Mouse (Mus musculus) limb, embryonic 15.5 days (tissue): Measurements from ENCODE around the gene Plekha8. TPM values are rescaled to one million over a fixed set of nuclear protein-coding genes. Genes with fewer than 3 reads are reported as not detected.

Experiments used
- ATAC-seq: fragments of 200-750 bp; cut with Nextera tagmentation; 2 replicates; pipeline ENCODE4 v1.8.0; 2017; ENCODE audit warnings: low read depth, moderate TSS enrichment; ENCODE audit not compliant: insufficient number of reproducible peaks, low FRiP score, low TSS enrichment
- H3K27ac ChIP-seq: fragments of 300-500 bp; sonication (generic); 2 replicates; pipeline ENCODE4 v1.5.1; 2015; ENCODE audit warnings: moderate library complexity, mild to moderate bottlenecking, inconsistent platforms
- H3K27me3 ChIP-seq: fragments of 300-500 bp; sonication (generic); 2 replicates; pipeline ENCODE4 v1.6.1; 2015; ENCODE audit warnings: inconsistent platforms
- H3K36me3 ChIP-seq: fragments of 300-500 bp; sonication (generic); 2 replicates; pipeline ENCODE4 v1.6.1; 2015; ENCODE audit warnings: inconsistent platforms
- H3K4me1 ChIP-seq: fragments of 300-500 bp; sonication (generic); 2 replicates; pipeline ENCODE4 v1.6.1; 2015; ENCODE audit warnings: inconsistent platforms
- H3K4me2 ChIP-seq: fragments of 300-500 bp; sonication (generic); 2 replicates; pipeline ENCODE4 v1.6.1; 2015; ENCODE audit warnings: mild to moderate bottlenecking, inconsistent platforms
- H3K4me3 ChIP-seq: fragments of 300-500 bp; sonication (generic); 2 replicates; pipeline ENCODE4 v1.5.1; 2015; ENCODE audit warnings: mild to moderate bottlenecking, inconsistent platforms
- H3K9ac ChIP-seq: fragments of 300-500 bp; sonication (generic); 2 replicates; pipeline ENCODE4 v1.6.1; 2015; ENCODE audit warnings: inconsistent platforms
- H3K9me3 ChIP-seq: fragments of 300-500 bp; sonication (generic); 2 replicates; pipeline ENCODE4 v1.6.1; 2016; ENCODE audit warnings: inconsistent platforms
- WGBS: fragments of 180-500 bp; shearing (Covaris S2); methylation state at CpG from one replicate; pipeline ENCODE4 v1.1.7; 2015; 5-methylcytosine and 5-hydroxymethylcytosine counted together
- polyA plus RNA-seq: library from polyadenylated mRNA; unstranded; fragments of >200 nt; fragmentation: Nextera tagmentation; extraction: Ambion mirVana; gene quantifications from 2 replicates; pipeline ENCODE4 v1.2.1, GENCODE M21; 2015

The Plekha8 gene
- polyA plus RNA-seq, 1 experiment from 2014 or later: 7.6 TPM

DNA sequence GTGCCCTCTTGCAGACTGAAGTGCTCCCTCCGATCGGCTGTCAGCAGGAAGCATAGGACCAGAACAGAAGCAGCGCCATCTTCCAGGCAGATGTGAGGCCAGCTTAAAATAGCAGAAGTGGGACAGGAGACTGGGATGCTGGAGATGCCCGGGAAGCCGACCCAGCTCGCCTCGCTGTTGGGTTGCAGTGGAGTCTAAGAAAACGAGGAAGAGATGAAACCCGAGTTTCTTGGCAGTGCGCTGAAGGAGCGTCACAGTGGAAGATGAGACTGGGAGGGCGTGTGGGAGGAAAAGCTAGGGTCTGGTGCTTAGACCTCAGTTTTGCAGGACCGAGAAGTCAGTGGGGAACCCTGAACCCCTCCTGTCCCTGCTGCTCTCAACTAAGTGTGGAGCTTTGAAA, 95.9 kb downstream of the Plekha8 start:
- H3K27me3 ChIP-seq: no peaks in the 10 kb centered on the region
- H3K9ac ChIP-seq: no peak overlapping the region
- H3K9me3 ChIP-seq: no peaks in the 10 kb centered on the region
- H3K4me3 ChIP-seq: no peak overlapping the region
- no peak for ATAC-seq
- 0 out of 2 replicates have a peak, but pooled peaks cover 4% of the 10 kb centered on the region for H3K36me3 ChIP-seq
- 80% methylated on average over 13 of the region's 13 CpGs for WGBS
- H3K4me1 ChIP-seq: no peaks in the 10 kb centered on the region
- H3K27ac ChIP-seq: no peak overlapping the region
- no peak overlapping the region for H3K4me2 ChIP-seq

DNA sequence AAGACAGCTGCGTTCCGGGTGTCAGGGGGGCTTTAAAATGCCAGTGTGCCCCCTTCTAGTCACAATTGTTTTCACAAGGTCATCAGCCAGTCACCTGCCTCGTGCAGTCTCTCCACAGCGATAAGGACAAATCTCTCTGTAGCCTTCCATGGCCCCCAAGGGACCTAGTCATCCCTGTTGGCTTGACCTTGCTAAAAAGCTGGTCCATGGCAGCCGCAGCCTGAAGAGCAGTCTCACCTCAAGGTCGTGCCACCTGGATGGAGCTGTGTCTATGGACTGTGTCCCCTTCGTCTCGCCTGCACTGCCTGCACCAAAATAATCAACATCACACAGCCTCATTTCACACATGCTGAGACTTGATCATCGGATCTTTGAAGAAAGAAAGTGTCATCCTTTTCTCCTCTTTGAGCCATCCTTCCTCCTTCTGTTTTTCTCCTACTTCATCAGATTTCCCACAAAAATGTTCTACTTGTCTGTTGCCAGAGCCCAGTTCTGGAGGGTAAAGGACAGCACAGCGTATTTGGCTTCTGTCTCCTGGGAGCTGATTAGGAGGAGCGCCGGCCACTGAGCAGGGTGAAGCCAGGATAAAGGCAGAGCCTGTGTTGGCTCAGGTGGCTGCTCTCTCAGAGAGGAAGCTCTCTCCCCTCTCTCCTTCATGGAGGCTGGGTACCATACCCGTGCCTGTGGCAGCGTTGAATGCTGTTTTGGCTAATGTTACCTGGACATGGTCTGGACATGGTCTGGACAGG, 96.6 kb downstream of the Plekha8 start:
- 75% methylated on average over 14 of the region's 14 CpGs for WGBS
- no peaks in the 10 kb centered on the region for H3K4me1 ChIP-seq
- no peak overlapping the region for H3K4me2 ChIP-seq
- H3K27ac ChIP-seq: no peak overlapping the region
- ATAC-seq: no peak
- H3K4me3 ChIP-seq: no peak overlapping the region
- no peaks in the 10 kb centered on the region for H3K9me3 ChIP-seq
- no peaks in the 10 kb centered on the region for H3K27me3 ChIP-seq
- 0 out of 2 replicates have a peak, but pooled peaks cover 4% of the 10 kb centered on the region for H3K36me3 ChIP-seq
- H3K9ac ChIP-seq: no peak overlapping the region

DNA sequence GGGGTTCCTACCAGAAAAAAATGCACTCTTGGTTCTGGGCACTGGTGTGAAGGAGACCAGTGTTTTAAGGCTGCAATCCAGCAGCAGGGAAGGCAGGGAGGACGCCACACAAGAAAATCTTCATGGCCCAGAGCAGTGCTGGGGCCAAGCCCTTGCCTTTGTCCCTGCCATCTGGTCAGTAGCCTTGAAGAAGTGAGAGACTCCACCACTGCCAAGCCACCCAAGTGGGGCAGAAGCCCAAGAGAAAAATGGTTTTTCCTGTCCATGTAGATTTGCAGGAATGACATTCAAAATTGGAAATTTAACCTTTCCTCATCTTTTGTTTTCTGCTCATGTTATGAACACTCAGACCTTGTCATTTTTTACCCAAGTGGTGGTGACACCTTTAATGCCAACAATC, 97.3 kb downstream of the Plekha8 start:
- no peak for ATAC-seq
- no peak overlapping the region for H3K9ac ChIP-seq
- no peak overlapping the region for H3K4me2 ChIP-seq
- 0 out of 2 replicates have a peak, but pooled peaks cover 4% of the 10 kb centered on the region for H3K36me3 ChIP-seq
- WGBS: 60% methylated on average over 1 of the region's 1 CpGs
- H3K27me3 ChIP-seq: no peaks in the 10 kb centered on the region
- H3K4me3 ChIP-seq: no peak overlapping the region
- no peaks in the 10 kb centered on the region for H3K9me3 ChIP-seq
- no peak overlapping the region for H3K27ac ChIP-seq
- no peaks in the 10 kb centered on the region for H3K4me1 ChIP-seq

DNA sequence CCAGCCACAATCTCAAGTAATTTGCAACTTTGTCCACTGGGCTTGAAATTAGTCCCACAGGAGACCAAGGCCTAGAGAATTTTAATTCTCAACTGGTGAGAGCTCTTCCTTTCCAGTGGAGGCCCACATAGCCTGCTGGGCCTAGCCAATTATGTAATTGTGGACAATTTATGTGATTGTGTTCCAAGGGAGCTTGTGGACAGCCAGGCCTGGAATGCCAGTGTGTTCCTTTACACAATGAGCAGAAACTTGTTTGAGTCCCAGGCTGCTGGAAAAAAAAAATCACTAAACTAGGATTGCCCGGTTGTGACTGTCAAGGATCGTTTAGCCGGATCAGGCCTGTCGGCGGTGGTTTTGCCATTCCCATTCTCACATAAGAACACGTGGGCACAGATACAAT, 98.4 kb downstream of the Plekha8 start:
- WGBS: 88% methylated on average over 6 of the region's 6 CpGs
- no peak for ATAC-seq
- Histone ChIP-seq H3K27ac (no peak overlapping the region), H3K4me1 (no peaks in the 10 kb centered on the region), H3K9me3 (no peaks in the 10 kb centered on the region), H3K4me3 (no peak overlapping the region), H3K27me3 (no peaks in the 10 kb centered on the region), H3K36me3 (0 out of 2 replicates have a peak, but pooled peaks cover 4% of the 10 kb centered on the region), H3K4me2 (no peak overlapping the region), H3K9ac (no peak overlapping the region)

Other genes with a start within 250 kb of the Plekha8 start
- gene Wipf3, start 165.5 kb upstream of the Plekha8 start, polyA plus RNA-seq: 1.4 and 1.5 TPM in 2 replicates
- gene Scrn1, start 28.6 kb upstream of the Plekha8 start, polyA plus RNA-seq: 6.4 and 7.8 TPM in 2 replicates
- gene Fkbp14, start 2.2 kb downstream of the Plekha8 start, polyA plus RNA-seq: 69.7 and 71.9 TPM in 2 replicates
- gene Mturn, start 86.5 kb downstream of the Plekha8 start, polyA plus RNA-seq: 9.3 and 10.6 TPM in 2 replicates
- gene Znrf2, start 221.8 kb downstream of the Plekha8 start, polyA plus RNA-seq: 3.5 and 4.8 TPM in 2 replicates